Mouse (Mus musculus): ENCODE data around the gene Gpr156.

Gpr156 gene

GRCm38 (mm10) chr16:38001766-38002165, 85.5 kb downstream of the Gpr156 start:
- WGBS: 74% methylated on average over 2 of the region's 2 CpGs

- 76% methylated on average over 3 of the region's 3 CpGs for WGBS
Observed at GRCm38 (mm10) chr16:38002485-38002884, 86.2 kb downstream of the Gpr156 start.

GRCm38 (mm10) chr16:38004486-38005020, 88.3 kb downstream of the Gpr156 start:
- WGBS: 93% methylated on average over 17 of the region's 17 CpGs

GRCm38 (mm10) chr16:38005471-38005870, 89.2 kb downstream of the Gpr156 start:
- WGBS: 95% methylated on average over 10 of the region's 10 CpGs

- 79% methylated on average over 5 of the region's 5 CpGs for WGBS
Observed at GRCm38 (mm10) chr16:38008371-38008770, 92.1 kb downstream of the Gpr156 start.

- 87% methylated on average over 14 of the region's 14 CpGs for WGBS
Observed at GRCm38 (mm10) chr16:38009041-38009825, 92.9 kb downstream of the Gpr156 start.

GRCm38 (mm10) chr16:38011486-38011885, 95.2 kb downstream of the Gpr156 start:
- 60% methylated on average over 13 of the region's 13 CpGs for WGBS

GRCm38 (mm10) chr16:38012382-38012781, 96.1 kb downstream of the Gpr156 start:
- 89% methylated on average over 5 of the region's 5 CpGs for WGBS

GRCm38 (mm10) chr16:38012891-38013290, 96.6 kb downstream of the Gpr156 start:
- 81% methylated on average over 4 of the region's 4 CpGs for WGBS

GRCm38 (mm10) chr16:38014951-38015350, 98.7 kb downstream of the Gpr156 start:
- WGBS: 91% methylated on average over 4 of the region's 4 CpGs

- 80% methylated on average over 8 of the region's 8 CpGs for WGBS
Observed at GRCm38 (mm10) chr16:38016928-38017524, 100.7 kb downstream of the Gpr156 start.

GRCm38 (mm10) chr16:38017958-38018376, 101.7 kb downstream of the Gpr156 start:
- 61% methylated on average over 4 of the region's 4 CpGs for WGBS

- 80% methylated on average over 9 of the region's 9 CpGs for WGBS
Observed at GRCm38 (mm10) chr16:38032644-38033043, 116.3 kb downstream of the Gpr156 start.

- WGBS: 69% methylated on average over 5 of the region's 5 CpGs
Observed at GRCm38 (mm10) chr16:38033071-38033470, 116.8 kb downstream of the Gpr156 start.

- WGBS: 87% methylated on average over 4 of the region's 4 CpGs
Observed at GRCm38 (mm10) chr16:38038101-38038500, 121.8 kb downstream of the Gpr156 start.

- WGBS: 63% methylated on average over 1 of the region's 1 CpGs
Observed at GRCm38 (mm10) chr16:38042160-38042559, 125.9 kb downstream of the Gpr156 start.

GRCm38 (mm10) chr16:38044551-38044950, 128.3 kb downstream of the Gpr156 start:
- WGBS: 49% methylated on average over 5 of the region's 5 CpGs

GRCm38 (mm10) chr16:38047781-38048558, 131.7 kb downstream of the Gpr156 start:
- 18% methylated on average over 23 of the region's 23 CpGs for WGBS

All from cerebral cortex, adult 2 months (tissue).